Mouse (Mus musculus) thymus, postnatal 36 days (tissue): ENCODE data around the gene 1700025B11Rik.
"Not testable (repeated sequence)": the region's sequence is repeated elsewhere in the genome, so short reads cannot be mapped to it uniquely, and the experiment has no call there.

ENCODE experiments used
- DNase-seq, 2 experiments: peaks; one replicate each; pipeline ENCODE4 v3.0.0; 2022; ENCODE audit warnings: mixed read lengths in 2 of 2

Gene 1700025B11Rik

DNA sequence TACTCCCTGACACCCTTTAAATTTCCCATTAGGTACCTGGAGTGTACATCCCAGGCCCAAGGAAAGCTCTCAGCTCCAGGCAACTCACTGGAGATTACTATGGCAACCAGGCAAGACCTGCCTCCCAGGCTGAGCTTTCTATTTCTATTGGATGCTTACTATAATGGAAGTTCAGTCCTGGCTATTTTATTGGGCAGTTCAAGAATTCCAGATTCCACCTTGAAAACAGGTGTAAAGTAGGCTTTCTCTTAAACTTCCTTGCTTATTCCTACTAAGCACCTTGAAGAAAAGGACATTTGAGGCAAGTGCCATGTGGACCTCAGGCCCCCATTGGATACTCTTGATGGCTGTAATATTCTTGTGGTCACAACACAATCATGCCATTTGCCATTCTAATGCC, at the start of gene 1700025B11Rik:
Gene 1700025B11Rik (minus strand): TSS at position 101 of the 400 bp plus-strand sequence.
- DNase-seq, result no peak

DNA sequence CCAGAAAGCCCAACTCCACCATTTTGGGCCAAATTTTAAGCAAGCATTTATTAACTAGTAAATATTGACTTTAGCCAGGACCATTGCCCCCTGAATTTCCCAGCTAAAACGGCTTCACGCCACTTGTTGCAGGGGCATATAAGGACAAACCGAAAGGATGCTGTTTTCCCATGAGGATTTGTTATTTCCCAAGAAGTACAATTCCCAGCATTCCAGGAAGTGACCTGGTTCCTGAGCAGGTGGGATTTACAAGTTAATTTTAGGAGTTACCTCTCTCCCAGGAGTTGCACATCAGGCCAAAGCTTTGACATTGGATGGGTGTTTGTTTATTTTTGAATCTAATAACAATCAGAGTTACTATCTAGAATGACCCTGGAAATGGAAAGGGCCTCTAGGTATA, 44.4 kb upstream of the 1700025B11Rik start:
- DNase-seq, result no peak

DNA sequence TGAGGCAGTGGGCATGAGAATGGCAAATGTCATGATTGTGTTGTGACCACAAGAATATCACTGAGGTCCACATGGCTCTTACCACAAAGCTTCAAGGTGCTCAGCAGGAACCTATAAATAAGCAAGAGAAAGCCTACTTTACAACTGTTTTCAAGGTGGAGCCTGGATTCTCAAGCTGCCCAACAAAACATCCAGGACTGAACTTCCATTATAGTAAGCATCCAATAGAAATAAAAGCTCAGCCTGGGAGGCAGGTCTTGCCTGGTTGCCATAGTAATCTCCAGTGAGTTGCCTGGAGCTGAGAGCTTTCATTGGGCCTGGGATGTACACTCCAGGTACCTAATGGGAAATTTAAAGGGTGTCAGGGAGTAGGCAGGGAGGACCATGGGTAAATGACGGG, 37.3 kb upstream of the 1700025B11Rik start, which contains the start of gene Gm36245:
Gene Gm36245 (plus strand): TSS at position 301 of the 400 bp plus-strand sequence.
- no peak for DNase-seq

DNA sequence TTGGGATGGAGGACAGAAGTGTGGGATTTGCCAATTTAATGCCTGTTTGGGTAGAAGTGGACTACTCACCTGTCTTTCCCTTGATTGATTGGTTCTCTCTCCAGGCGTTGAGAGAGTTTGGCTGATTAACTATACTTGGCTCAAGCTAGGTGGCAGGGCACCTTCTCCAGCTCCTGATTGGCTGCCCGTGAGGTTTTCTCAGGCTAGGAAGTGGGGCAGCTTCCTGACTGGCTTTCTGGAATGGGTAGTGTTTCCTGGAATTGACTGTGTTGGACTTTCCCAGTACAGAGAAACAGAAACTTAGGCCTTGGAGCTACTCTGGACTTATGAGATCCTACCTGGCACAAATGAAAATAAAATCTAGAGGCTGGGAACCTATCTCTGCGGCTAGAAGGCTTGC, 36.7 kb upstream of the 1700025B11Rik start:
- no peak for DNase-seq

DNA sequence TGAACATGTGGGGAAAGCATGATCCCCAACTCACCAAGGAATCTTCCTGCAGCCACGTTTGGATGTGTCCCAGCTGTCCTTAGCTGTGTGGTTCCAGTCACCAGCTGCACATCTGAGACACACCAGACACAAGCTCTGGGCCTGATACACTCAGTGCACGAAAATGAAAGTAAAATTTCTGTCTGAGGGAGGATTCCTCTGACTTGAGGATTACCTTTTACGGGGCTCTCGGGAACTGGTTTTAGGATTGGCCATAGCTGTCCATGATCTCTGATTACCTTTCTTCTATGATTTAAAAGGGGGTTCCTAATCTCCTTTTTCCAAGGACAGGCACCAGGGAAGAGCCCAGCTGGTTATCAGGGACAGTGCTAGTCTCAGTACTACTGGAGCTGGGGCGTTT, 34.3 kb upstream of the 1700025B11Rik start, which contains the start of gene Apol10b:
Gene Apol10b (minus strand): TSS at position 165 of the 400 bp plus-strand sequence.
- DNase-seq, result no peak

DNA sequence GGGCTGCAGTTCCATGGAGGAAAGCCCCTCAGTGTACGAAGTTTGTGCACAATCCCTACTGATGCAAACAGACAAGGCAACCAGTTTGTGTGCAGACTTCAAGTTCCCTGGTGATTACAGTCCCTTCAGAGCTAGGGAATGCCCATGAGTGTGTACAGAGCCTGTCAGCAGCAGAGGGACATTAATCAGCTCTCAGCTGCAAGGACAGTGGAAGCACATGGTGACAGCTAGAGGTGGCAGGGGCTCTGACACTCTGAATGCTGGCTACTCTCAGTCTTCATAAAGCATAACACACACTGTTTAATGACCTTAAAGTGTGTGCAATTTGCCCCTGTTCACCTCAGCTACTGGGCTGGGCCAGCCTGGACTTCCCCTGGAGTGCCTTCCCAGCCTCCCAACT, 31.9 kb upstream of the 1700025B11Rik start:
- DNase-seq, result no peak

DNA sequence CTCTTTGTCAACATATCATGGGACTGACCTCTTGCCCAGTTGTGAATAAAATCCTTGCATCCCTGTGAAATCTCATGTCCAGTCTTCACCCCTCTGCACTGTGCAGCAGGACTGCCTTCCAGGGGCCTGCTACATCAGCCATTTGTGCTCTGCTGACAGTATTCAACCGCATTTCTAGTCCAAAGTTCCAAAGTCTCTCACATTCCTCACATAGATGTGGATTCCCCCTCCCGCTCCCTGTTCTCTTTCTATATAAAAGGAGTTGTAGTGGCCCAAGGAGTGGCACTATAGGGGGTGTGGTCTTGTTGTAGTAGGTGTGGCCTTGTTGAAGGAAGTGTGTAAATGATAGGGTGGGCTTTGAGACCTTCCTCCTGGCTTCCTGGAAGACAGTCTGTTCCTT, 29.2 kb upstream of the 1700025B11Rik start:
- DNase-seq, result no peak

DNA sequence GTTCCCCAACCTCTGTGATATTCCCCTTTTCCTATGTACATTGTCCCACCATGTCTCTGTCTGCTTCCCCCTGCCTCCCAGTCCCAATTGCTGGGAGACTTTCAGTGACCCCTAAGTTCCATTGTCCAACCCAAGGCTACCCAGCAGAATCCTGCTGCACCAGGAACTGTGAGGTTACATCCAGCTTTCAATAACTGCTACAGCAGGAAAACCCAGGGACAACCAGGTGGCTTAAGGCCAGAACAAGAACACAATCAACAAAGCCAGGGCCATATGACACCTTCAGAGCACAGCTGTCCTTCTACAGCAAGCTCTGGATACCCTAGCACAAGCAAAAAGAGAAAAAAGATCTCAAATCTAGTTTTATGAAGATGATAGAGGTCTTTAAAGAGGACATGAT, 27.3 kb upstream of the 1700025B11Rik start:
- no peak for DNase-seq

DNA sequence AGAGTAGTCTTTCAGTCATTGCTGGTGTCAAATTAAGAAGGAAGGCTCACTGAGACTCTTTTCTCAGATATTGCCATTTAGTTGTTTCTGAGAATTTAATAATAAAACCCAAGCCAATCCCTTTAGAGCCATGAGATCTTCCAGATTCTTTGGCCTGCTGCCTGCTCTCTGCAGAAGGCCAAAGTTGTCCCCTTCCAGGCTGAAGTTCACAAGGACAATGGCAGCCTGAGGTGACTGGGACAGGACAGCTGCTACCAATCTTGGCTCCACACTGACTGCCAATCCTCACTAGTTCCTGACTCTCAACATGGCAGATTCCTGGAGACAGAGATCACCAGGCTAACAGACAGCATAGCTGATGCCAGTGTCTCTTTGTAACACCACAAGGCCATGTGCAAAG, 25.3 kb upstream of the 1700025B11Rik start:
- no peak for DNase-seq

DNA sequence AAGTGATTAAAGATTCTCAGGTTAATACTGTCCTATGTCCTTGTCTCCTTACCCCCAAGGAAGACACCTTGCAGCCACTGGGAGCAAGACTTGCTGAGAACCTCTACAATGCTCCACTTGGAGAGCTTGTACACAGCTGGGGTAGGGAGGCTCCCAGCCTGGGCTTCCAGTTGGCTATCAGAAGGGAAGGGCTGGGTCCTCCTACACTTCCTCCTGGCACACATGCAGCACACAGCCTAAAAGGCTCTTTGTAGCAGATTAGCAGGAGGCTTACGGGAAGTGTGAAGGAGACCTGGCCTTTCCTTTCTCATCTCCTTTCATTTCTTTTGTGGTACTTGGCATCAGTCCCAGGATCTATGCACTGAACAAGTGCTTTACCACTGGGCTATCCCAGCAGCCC, 20.0 kb upstream of the 1700025B11Rik start:
- no peak for DNase-seq

DNA sequence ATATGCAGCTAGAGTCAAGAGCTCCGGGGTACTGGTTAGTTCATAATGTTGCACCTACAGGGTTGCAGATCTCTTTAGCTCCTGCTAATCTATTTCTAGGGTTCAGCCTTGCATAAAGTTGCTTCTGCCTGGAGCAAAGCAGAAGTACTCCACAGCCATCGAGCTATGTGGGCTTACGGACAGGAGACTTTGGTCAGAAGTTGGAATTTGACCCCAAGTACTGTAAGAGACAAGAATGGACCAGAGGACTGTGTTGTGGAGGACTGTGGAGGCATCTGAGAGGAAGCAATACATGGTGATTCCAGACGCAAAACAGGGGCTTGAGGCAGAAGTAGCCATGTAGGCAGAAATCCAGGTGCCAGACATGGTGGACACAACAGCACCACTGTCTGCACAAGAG, 17.6 kb upstream of the 1700025B11Rik start:
- no peak for DNase-seq

DNA sequence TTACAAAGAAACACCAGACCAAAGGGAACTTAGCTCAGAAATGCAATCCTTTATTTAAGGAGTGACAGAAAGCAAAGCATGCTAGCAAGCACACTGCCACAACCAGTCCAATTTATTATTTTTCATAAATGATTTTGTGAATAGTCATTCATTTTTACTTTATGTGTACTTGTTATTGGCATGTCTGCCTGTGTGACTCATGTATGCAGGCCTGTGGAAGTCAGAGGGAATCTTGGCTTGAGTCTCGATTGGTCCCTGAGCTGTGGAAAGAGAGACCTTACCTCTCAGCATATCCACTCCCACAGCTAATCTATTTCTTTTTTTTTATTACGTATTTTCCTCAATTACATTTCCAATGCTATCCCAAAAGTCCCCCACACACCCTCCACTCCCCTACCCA, 17.1 kb upstream of the 1700025B11Rik start:
- DNase-seq, result no peak

DNA sequence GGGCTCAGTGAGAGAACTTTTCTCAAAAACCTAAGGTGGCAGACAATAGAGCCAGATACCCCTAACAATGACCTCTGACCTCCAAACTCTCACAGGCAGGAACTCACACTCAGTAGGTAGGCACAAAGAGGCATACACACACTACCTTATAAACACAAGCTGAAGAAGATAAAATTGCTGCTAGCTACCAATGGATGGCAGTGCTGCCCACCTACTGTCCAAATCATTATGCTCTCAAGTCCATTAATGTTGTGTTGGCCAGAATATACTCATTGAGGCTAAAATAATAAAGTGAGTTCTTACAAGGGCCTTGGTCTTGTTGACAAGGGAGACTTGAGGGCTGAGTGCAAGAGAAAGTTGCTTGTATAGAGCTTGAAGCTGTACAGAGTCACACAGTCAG, 1.5 kb upstream of the 1700025B11Rik start:
- DNase-seq, result no peak

DNA sequence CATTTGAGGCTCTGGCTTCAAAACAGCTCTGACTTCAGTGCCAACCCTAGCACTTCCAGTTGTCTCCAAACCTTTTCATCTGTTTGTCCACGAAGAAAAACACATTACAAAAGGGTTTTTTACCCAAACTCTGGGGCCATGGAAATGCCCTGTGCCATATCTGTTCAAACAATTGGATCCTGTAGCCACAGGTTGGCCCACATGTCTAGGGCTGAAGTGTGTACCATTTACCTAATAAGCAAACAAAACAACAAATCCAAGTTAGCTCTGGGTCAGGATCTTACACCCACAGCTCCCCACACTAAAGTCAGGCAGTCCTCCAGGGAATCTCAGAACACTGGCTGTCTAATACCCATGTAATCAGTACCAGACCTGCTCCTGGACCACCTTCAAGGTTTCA, 22.5 kb downstream of the 1700025B11Rik start:
- not testable (repeated sequence) for DNase-seq

DNA sequence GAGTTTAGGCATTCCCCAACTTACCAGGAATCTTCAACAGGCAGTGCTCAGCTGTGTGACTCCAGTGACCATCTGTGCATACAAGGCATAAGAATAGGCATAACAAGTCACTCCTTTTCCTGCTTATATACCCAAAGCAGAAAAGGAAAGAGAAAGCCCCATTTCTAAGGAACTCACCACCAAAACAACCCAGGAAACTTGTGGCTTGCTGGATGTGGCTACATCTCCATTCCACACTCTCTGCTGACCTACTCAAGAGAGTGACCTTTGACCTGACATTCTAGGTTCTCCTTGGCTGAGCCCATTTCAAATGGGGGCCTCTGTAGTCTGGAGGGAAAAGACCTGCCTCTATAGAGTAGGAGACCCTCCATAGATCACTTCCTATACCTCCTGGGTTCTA, 28.5 kb downstream of the 1700025B11Rik start, which contains the start of gene Apol7c:
Gene Apol7c (minus strand): TSS at position 101 of the 400 bp plus-strand sequence.
- no peak for DNase-seq

DNA sequence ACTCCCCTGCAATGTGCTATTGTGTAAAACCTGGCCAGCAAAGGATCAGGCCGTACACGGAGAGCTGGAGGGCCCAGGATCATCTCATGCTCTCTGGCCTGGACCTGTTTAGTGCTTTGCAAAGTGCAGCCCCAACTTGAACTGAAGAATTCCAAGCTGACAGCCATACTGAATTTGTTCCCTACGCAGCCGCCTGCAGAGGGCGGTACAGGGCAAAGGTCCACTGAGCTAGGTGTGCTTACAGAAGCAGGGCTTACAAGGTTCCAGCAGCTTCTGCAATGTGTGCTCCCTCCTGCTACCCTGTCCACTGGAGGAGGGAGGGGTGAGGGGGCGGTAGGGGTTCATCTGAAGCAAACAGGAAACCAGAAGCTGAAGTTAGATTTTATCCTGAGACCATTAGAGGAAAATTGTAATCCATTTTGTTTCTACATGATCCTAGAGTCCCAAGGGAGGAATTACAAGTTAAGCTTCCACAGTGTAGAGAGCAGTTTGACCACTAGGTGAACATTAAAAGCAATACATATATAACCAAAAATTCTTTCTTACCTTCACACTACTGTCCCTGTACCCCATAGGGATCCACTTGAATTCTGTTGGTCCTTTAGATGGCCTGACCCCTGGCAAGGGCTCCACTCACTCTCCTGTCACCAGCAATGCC, 38.4 kb downstream of the 1700025B11Rik start:
- peak; percentile 44 to 54 for DNase-seq

DNA sequence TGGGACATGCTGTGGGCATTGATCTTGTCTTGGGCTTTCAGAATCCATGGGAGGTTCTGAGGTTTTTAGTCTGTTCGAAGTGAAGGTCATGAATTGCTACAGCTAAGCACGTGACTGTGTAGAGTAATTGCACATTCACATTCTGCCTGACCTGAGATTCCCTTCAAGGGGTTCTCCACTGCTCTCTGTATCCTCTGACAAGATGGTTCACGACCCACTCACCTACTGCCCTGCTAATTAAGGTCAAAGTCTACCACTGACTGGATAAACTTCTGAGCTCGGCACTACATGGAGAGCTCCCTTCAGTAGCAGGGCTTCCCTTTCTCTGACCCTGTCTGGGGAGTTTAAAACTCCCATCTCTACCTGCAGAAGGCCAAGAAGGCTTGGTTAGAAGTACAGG, 41.1 kb downstream of the 1700025B11Rik start:
- not testable (repeated sequence) for DNase-seq
